Mouse (Mus musculus) cerebellum, postnatal 14 days (tissue): Measurements from ENCODE around the gene Nnmt.
A peak's percentile ranks its signal among the peaks of the same experiment; 100 is the strongest.

ENCODE experiments used
- DNase-seq, 2 experiments: peaks; one replicate each; pipeline ENCODE4 v3.0.0; 2021; ENCODE audit warnings: mixed read lengths in 2 of 2

The Nnmt gene

DNA sequence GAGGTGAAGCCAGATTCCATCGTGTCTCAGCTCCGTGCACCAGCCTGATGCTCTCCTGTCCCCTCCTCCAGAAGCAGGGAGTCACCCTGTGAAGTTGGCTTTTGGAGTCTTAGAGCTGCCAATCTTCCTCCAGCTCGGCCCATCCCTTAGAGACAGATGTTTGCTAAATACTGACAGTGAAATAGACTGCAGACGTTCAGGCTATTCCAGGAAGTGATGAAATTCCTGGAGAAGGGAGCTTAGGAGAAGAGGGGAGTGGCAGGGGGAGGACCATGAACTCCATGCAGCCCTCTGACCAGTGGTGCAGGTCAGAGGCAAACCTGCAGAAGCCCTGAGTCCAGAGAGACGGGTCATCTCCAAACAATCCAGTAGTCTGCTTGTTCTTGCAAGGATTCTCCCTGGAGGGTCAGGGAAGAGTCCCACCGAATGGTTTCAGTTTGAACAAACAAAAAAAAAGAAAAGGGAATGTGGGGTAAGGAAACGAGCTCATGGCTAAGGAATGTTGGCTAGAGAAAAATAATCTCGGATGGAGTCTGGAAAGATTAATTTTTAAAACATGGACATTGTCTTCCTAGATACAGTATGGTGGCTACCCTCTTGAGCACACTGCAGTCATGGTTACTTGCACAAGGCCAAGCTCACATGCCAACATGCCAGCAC lies at the start of gene Nnmt:
TSS of gene Nnmt (minus strand) at position 215 of the 660 bp plus-strand sequence.
- no peak for DNase-seq

GRCm38 (mm10) chr9:48654730-48655129 lies 49.8 kb upstream of the Nnmt start:
- DNase-seq = no peak

GRCm38 (mm10) chr9:48653399-48654070 lies 48.6 kb upstream of the Nnmt start:
- DNase-seq = no peak

- DNase-seq = no peak
These were observed 47.1 kb upstream of the Nnmt start for GRCm38 (mm10) chr9:48652026-48652425.

DNA sequence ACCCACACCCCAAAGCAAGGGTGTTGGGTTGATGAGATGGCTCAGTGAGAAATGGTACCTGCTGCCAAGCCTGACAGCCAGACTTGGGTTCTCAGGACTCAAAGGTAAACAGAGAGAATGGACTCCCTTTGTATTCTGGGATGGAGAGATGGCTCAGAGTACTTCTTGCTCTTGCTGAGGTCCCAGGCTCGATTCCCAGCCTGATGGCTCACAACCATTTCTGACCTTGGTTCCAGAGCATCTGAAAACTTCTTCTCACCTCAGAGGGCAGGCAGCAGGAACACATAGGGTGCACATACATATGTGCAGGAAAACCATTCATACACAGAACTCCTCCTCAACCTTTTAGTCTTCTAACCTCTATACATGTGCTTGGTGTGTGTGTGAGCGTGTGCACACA lies 45.9 kb upstream of the Nnmt start:
- no peak for DNase-seq

- peak; percentile 48 to 49 for DNase-seq
These were observed 45.1 kb upstream of the Nnmt start for GRCm38 (mm10) chr9:48649851-48650685.

DNA sequence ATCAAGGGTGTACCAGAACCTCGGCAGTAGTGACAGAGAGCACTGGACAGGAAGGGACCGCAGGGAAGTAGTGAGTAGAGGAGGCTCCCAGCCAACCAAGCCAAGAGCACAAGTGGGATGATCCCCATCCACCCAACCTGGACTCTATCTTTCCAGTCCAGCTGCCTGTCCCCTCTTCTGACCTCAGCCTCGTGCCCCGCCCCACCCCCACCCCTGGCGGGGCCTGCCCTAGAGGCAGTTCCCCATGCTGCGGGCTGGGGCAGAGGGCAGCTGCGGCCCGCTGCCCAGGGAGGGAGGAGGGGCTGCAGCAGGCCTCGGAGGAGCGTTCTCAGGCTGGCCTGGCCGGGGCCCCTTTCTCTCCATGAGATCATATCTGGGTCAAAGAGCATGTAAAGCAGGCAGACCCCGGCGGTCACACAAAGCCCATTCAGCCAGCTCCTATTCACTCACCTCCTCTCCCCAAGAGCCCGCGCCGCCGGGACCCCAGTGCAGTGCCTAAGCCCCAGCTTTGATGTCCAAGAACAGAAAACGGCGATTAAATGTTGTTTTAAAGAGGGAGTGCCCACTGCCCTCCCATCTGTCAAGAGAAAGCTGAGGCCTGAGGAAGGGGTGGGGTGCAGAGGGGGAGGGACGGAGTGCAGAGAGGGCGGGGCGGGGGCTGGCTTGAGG lies 44.3 kb upstream of the Nnmt start:
- DNase-seq = peak; percentile 27 to 28

- DNase-seq = no peak
These were observed 43.5 kb upstream of the Nnmt start for GRCm38 (mm10) chr9:48648285-48649097.

DNA sequence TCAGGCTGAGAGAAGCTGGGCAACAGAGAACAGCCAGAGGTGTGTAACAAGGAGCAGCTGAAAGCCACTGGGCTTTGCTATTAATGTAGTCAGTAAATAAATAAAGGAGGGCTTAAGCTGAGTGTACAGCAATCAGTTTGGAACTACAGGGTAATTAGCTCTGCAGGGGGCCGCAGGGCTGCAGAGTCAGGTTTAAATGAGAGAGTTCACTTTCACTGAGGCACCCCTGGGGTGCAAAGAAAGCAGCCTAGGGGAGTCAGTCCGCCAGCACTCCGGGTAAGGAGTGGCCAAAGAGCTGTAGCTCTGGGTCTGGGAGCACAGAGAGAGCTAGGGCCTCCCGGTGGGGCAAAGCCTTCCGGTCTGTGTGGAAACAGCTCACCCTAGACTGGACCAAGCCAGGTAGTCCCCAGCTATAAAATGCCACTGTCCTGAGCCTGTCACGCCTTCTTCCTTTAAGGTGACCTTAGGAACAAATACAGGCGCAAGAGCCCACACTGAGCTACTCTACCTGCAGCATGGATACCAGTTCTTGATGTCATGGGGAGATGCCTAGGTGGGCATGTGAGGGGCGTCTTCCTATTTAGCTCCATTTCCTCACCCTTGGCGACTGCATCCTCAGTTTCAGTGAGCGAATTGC lies 42.8 kb upstream of the Nnmt start:
- DNase-seq = peak in 1 of 2 experiments; percentile 20

DNA sequence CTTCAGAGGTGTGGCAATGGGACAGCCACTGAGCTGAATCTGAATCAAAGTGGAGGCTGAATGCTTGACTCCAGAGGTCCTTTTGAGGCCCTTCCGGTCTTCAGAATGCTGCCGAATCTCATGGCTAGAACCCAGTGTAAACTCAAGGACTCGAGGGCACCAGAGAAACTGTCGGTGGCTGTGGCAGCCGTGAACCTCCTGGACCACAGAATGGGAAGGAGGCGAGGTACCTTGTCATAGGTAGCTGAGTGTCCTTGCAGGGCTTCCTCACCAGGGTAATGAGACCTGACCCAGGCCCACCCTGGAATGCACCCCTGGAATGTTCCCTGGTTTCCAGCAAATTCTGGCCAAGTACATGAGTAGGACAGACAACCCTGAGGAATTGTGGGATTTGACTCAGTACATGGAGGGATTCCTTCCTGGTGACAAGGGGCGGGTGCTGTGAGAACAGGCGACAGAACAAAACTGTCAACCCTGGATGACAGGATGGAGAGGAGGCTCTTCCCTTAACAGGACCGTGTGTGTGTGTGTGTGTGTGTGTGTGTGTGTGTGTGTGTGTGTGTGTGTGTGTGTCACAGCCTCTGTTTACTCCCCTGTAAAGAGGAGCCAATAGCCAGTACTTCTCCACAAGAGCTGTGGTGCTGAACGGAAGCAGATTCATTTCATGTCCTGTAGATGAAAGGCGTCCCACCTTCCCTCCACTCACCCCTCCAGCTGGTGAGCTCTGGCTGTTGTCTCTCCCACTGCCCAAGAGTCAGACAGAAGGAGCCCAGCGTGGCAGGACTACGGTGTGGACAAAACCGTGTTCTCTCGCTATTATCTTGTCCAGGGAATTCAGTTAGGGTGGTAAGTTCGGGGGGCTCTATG lies 42.1 kb upstream of the Nnmt start:
- DNase-seq = no peak

DNA sequence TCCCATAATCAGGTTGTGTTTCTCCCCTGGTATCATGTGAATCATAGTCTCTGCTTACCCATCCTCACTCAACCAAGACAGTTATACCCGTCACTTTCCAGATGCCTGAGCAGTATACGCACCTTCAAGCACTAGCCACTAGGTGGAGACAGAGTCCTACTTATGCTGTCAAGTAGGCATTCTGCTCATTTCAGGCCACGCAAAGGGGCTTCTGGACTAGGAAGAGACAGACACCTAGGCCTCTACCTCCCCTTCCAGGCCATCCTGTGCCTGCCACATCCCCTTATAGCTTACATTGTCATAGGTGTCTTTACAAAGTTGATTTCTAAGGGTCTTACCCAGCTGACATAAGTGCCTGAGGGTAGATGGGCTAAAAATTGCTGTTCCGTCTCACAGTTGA lies 41.3 kb upstream of the Nnmt start:
- DNase-seq = peak; percentile 86 to 87

DNA sequence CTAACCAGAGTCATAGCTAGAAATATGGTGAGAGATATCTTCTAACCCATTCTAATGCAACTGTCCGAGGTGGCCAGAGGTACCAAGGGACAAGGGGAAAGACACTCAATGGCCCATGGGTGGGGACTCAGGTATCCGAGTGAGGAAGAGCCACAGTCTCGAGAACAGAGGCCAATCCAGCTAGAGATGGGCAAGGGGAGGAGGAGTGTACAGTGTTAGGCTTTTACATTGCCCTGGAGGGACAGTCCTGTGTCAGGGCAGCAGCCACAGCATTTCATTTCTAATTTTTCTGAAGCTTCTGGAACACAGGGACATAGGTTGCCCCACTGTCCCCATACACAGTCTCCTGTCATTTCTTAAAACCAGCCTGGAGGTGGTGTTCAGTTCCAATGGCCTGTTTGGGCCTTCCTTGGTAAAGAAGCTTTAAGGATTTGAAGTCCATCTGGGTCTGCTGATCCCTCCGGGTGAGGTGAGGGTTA lies 40.7 kb upstream of the Nnmt start:
- no peak for DNase-seq

DNA sequence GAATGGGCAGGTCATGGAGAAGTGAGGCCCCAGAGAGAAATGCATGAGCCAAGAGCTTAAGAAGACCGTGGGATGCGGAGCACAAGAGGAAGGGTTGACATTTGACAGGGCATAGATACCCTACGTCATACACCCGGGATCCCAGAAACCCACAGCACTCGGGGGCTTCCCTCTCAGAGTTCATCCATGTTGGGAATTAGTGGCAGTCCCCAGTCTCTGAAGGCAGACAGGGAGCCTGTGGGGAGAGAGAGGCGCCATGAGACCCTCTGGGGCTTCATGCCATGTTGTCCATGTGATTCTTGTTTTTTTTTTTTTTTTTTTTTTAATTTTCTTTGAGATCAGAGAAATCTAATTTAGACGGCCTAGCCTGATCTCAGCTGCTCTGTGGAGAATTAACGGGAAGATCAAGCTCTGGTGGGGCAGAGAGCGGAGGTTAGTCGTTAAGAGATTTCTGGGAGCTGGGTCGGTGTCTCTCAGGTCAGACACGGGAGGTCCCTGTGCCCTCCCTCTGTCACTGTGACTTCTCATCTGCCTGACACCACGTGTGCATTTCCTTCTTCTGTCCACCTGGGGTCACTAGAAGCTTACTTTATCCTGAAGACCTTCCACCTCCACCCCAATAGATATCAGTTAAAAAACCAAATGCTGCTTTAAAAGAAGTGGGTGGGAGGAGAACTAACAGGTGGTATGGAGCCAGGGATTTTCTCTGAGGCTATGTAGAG lies 40.1 kb upstream of the Nnmt start:
- DNase-seq = peak; percentile 65 to 70

DNA sequence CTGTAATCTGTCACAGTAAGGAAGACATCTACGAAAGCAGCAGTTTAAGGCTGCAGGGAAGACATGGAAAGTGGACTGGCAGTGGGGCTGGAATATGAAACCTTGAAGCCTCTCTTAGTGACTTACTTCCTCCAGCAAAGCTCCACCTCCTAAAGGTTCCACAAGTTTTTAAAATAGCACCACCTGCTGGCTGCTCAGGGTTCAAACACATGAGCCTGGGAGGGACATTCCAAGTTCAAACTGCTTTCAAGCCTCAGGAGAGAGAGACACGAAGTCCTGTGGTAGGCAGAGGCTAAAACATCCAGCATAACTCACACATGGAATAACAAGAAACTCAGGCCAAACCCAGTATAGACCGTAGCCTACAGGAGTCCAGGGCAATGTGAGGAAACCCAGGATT lies 39.4 kb upstream of the Nnmt start:
- no peak for DNase-seq

DNA sequence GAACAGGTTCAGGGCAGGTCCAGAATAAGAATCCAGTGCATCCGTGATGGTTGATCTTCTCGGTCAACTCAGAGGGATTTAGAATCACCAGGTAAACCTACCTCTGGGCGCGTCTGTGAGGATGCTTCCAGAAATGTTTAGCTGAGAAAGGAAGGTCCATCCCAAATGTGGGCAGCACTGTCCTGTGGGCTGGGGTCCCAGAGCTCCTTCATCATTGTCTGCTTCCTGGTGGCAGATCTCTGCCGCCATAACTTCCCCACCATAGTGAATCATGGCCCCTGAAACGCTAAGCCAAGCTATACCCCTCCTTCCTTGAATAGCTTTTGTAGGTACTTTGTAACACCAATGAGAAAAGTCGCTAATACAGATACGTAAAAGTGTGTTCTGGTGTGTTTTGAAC lies 36.7 kb upstream of the Nnmt start:
- DNase-seq = no peak

- DNase-seq = no peak
These were observed 35.9 kb upstream of the Nnmt start for GRCm38 (mm10) chr9:48640881-48641280.

DNA sequence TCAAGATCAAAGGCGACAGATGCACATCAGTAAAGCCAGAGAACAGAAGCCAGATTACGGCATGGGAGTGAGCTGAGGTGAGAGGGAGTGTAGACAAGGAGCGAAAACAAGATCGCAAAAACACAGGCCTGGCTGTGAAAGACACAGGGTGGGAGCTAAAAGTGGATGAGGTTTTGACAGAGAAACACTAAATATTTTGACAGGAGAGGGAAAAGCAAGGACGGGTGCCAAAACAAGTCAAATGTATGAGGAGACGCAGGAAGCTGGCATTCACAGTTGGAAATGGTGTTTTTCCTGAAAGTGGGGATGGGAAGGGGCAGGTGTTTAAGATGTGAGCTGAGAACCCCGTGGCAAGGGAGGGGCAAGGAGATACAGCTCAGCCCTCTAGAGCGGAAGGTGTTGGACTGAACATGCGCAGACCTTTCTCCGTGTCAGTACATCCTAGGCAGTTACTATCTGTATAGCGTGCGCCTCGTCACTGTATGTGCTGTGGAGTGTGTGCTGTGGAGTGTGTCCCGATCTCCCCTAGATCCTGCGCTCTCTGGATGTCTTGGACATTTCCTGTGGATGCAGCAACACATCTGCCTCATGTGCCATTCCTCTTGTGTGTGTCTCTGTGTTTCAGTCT lies 33.3 kb upstream of the Nnmt start:
- no peak for DNase-seq

- DNase-seq = no peak
These were observed 32.2 kb upstream of the Nnmt start for GRCm38 (mm10) chr9:48637161-48637560.

- no peak for DNase-seq
These were observed 30.8 kb upstream of the Nnmt start for GRCm38 (mm10) chr9:48635576-48636350.
